Mouse (Mus musculus) forebrain, embryonic 15.5 days (tissue): ENCODE measurements around the gene Acvr1. TPM values are rescaled to one million over a fixed set of nuclear protein-coding genes. Genes with fewer than 3 reads are reported as not detected.
A peak's percentile ranks its signal among the peaks of the same experiment; 100 is the strongest.

ENCODE experiments used
- ATAC-seq: fragments of 200-750 bp; cut with Nextera tagmentation; replicated peaks from 2 replicates; pipeline ENCODE4 v1.8.0; 2017; ENCODE audit warnings: mild to moderate bottlenecking, moderate TSS enrichment, moderate library complexity
- H3K27ac ChIP-seq: fragments of 300-500 bp; sonication (generic); replicated peaks from 2 replicates; pipeline ENCODE4 v1.5.1; 2015; ENCODE audit warnings: mild to moderate bottlenecking, inconsistent platforms
- H3K27me3 ChIP-seq: fragments of 300-500 bp; sonication (generic); 2 replicates; pipeline ENCODE4 v1.6.1; 2015; ENCODE audit warnings: inconsistent platforms
- H3K36me3 ChIP-seq: fragments of 300-500 bp; sonication (generic); 2 replicates; pipeline ENCODE4 v1.6.1; 2015; ENCODE audit warnings: mild to moderate bottlenecking, inconsistent platforms
- H3K4me1 ChIP-seq: fragments of 300-500 bp; sonication (generic); 2 replicates; pipeline ENCODE4 v1.6.1; 2015; ENCODE audit warnings: inconsistent platforms
- H3K4me2 ChIP-seq: fragments of 300-500 bp; sonication (generic); replicated peaks from 2 replicates; pipeline ENCODE4 v1.6.1; 2015; ENCODE audit warnings: mild to moderate bottlenecking, inconsistent platforms
- H3K4me3 ChIP-seq: fragments of 300-500 bp; sonication (generic); 2 replicates; pipeline ENCODE4 v1.5.1; 2015; ENCODE audit warnings: mild to moderate bottlenecking, inconsistent platforms
- H3K9ac ChIP-seq: fragments of 300-500 bp; sonication (generic); replicated peaks from 2 replicates; pipeline ENCODE4 v1.6.1; 2015; ENCODE audit warnings: mild to moderate bottlenecking, inconsistent platforms
- H3K9me3 ChIP-seq: fragments of 300-500 bp; sonication (generic); 2 replicates; pipeline ENCODE4 v1.6.1; 2016; ENCODE audit warnings: inconsistent platforms
- WGBS: fragments of 180-500 bp; shearing (Covaris S2); methylation state at CpG from one replicate; pipeline ENCODE4 v1.1.7; 2015; ENCODE audit warnings: mixed read lengths; 5-methylcytosine and 5-hydroxymethylcytosine counted together
- polyA plus RNA-seq: library from polyadenylated mRNA; unstranded; fragments of >200 nt; fragmentation: Nextera tagmentation; extraction: Ambion mirVana; gene quantifications from 2 replicates; pipeline ENCODE4 v1.2.1, GENCODE M21; 2015

The Acvr1 gene
- polyA plus RNA-seq, 1 experiment from 2014 or later = 7.9 TPM

- Histone ChIP-seq H3K4me1 (peaks cover 13% of the 10 kb centered on the region), H3K36me3 (no peaks in the 10 kb centered on the region), H3K4me3 (peak within 1 kb of the TSS; percentile 60), H3K27me3 (no peaks in the 10 kb centered on the region), H3K9me3 (no peaks in the 10 kb centered on the region), H3K4me2 (peak within 1 kb of the TSS; percentile 100), H3K9ac (peak within 1 kb of the TSS; percentile 56), H3K27ac (no peak within 1 kb of the TSS)
- WGBS = under 1% methylated on average over 42 of the region's 65 CpGs
- ATAC-seq = peak; percentile 88
These were observed 209.4 kb downstream of the Acvr1 start, which contains the start of gene Acvr1c for GRCm38 (mm10) chr2:58357414-58358131. Acvr1c (minus strand) TSS chr2:58357895.

- peak overlapping the region; percentile 100 for H3K4me2 ChIP-seq
- H3K4me1 ChIP-seq = peaks cover 13% of the 10 kb centered on the region
- no peaks in the 10 kb centered on the region for H3K27me3 ChIP-seq
- ATAC-seq = peak; percentile 70
- no peaks in the 10 kb centered on the region for H3K36me3 ChIP-seq
- WGBS = 0% methylated on average over 7 of the region's 7 CpGs
- peak overlapping the region; percentile 60 for H3K4me3 ChIP-seq
- H3K9me3 ChIP-seq = no peaks in the 10 kb centered on the region
- H3K9ac ChIP-seq = peak overlapping the region; percentile 56
- no peak overlapping the region for H3K27ac ChIP-seq
These were observed 209.9 kb downstream of the Acvr1 start for GRCm38 (mm10) chr2:58357068-58357413.

GRCm38 (mm10) chr2:58354389-58354788 lies 212.6 kb downstream of the Acvr1 start:
- no peak overlapping the region for H3K4me3 ChIP-seq
- no peak overlapping the region for H3K4me2 ChIP-seq
- H3K27me3 ChIP-seq = no peaks in the 10 kb centered on the region
- ATAC-seq = no peak
- no peaks in the 10 kb centered on the region for H3K9me3 ChIP-seq
- H3K36me3 ChIP-seq = no peaks in the 10 kb centered on the region
- H3K4me1 ChIP-seq = peaks cover 13% of the 10 kb centered on the region
- 90% methylated on average over 3 of the region's 3 CpGs for whole genome bisulfite sequencing
- no peak overlapping the region for H3K9ac ChIP-seq
- H3K27ac ChIP-seq = no peak overlapping the region

GRCm38 (mm10) chr2:58352846-58353245 lies 214.1 kb downstream of the Acvr1 start:
- 81% methylated on average over 5 of the region's 5 CpGs for WGBS
- H3K27me3 ChIP-seq = no peaks in the 10 kb centered on the region
- no peak overlapping the region for H3K4me2 ChIP-seq
- no peaks in the 10 kb centered on the region for H3K9me3 ChIP-seq
- no peak overlapping the region for H3K9ac ChIP-seq
- ATAC-seq = no peak
- H3K4me1 ChIP-seq = peaks cover 12% of the 10 kb centered on the region
- H3K36me3 ChIP-seq = no peaks in the 10 kb centered on the region
- no peak overlapping the region for H3K4me3 ChIP-seq
- H3K27ac ChIP-seq = no peak overlapping the region

- Histone ChIP-seq H3K4me3 (no peak overlapping the region), H3K9me3 (no peaks in the 10 kb centered on the region), H3K9ac (no peak overlapping the region), H3K4me1 (no peaks in the 10 kb centered on the region), H3K4me2 (no peak overlapping the region), H3K27ac (no peak overlapping the region), H3K36me3 (no peaks in the 10 kb centered on the region), H3K27me3 (no peaks in the 10 kb centered on the region)
- ATAC-seq = no peak
- WGBS = 81% methylated on average over 2 of the region's 2 CpGs
These were observed 216.3 kb downstream of the Acvr1 start for GRCm38 (mm10) chr2:58350657-58351056.

Other genes starting within 250 kb of the Acvr1 start
- 1.0 and 1.5 TPM in 2 replicates for gene Acvr1c, start 209.3 kb downstream of the Acvr1 start, polyA plus RNA-seq
- 0.19 TPM in 1 of 2 replicates, not detected in the other for gene Gm17409, start 97.0 kb downstream of the Acvr1 start, polyA plus RNA-seq
- gene Upp2, start 141 bp upstream of the Acvr1 start, polyA plus RNA-seq = 14.4 and 16.1 TPM in 2 replicates